Mouse (Mus musculus): ENCODE measurements around the gene Olfr1358. TPM values are rescaled to one million over a fixed set of nuclear protein-coding genes. Genes with fewer than 3 reads are reported as not detected.

The Olfr1358 gene
- total RNA-seq (2012; rRNA removed) (not detected in 2 replicates), total RNA-seq (2014; rRNA removed) (not detected in 2 replicates), polyA plus RNA-seq (2012; ENCODE audit: insufficient read length, low read depth) (not detected in 2 replicates)

DNA sequence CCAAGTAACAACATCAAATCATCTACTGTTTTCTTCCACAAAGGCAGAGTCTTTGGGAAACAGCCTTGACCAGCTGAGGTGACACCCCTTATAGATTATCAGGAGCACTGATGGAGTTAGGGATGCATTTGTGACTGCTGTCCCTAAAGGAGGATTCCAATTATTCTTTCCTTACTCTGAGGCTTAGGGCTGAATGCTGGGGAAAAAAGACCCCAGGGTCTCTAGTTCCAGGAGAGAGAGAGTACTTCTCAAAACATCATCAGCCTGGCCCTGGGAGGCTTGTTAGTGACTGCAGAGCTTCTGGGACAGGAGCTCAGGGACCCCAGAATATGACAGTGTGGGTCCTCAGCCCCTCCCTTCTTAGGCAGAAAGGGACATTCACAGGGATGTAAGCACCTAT lies at the start of gene Olfr1358:
Gene Olfr1358, plus strand, starts transcription at position 301 of the 400 bp plus-strand sequence.
- in situ Hi-C loops (cut with MboI; ENCODE audit: low pct_ligation_motif_present, low pct_unique_long_range_greater_than_20kb, low sequenced_read_pairs) (no loop called here), dilution Hi-C loops (cut with MboI; ENCODE audit: extremely low pct_ligation_motif_present, extremely low pct_unique_long_range_greater_than_20kb, low sequenced_read_pairs) (no loop called here)
- Histone ChIP-seq H3K4me1 (ENCODE audit: control insufficient read depth in 1 of 2, insufficient read depth in 2 of 2) (no peaks in the 10 kb centered on the region; a peak in 1 of 4 replicates), H3K27me3 (replicated peaks) (peaks cover 55% of the 10 kb centered on the region), H3K79me2 (replicated peaks; ENCODE audit: control insufficient read depth, extremely low read depth, insufficient read depth, poor library complexity, severe bottlenecking) (no peaks in the 10 kb centered on the region), H3K27ac (ENCODE audit: insufficient read depth, low read depth) (no peak within 1 kb of the TSS), H3K36me3 (replicated peaks in 1 of 2; ENCODE audit: control insufficient read depth in 1 of 2, insufficient read depth in 1 of 2, low read length in 1 of 2) (no peaks in the 10 kb centered on the region), H3K4me3 (replicated peaks in 1 of 3; ENCODE audit: low read depth in 2 of 3, low read length in 2 of 3, poor library complexity in 1 of 3) (no peak within 1 kb of the TSS), H3K9ac (ENCODE audit: insufficient read depth, low read depth) (no peak within 1 kb of the TSS), H3K4me2 (ENCODE audit: insufficient read depth, low read depth, poor library complexity, severe bottlenecking) (no peak within 1 kb of the TSS), H3K9me3 (replicated peaks; ENCODE audit: low read length) (peaks cover 10% of the 10 kb centered on the region)
- no peak for TF ChIP-seq SMC3 (IDR thresholded peaks at IDR 0.05; ENCODE audit: low read depth, low read length)
- TF ChIP-seq NELFE (IDR thresholded peaks at IDR 0.05; ENCODE audit: low read depth, low read length), result no peak
- no peak for TF ChIP-seq KAT2A (IDR thresholded peaks at IDR 0.05; ENCODE audit: insufficient replicate concordance, low read length)
- no peak for TF ChIP-seq MEF2A (IDR thresholded peaks at IDR 0.05; ENCODE audit: borderline replicate concordance, low read depth, low read length)
- no peak for TF ChIP-seq POLR2A (IDR thresholded peaks at IDR 0.05; ENCODE audit: low read depth, low read length)
- no peak for TF ChIP-seq JUN (IDR thresholded peaks at IDR 0.05; ENCODE audit: insufficient read depth, low read depth, low read length)
- no peak for TF ChIP-seq TCF12 (IDR thresholded peaks at IDR 0.05; ENCODE audit: low read depth, low read length)
- TF ChIP-seq MAFK (IDR thresholded peaks at IDR 0.05; ENCODE audit: insufficient replicate concordance, low read length), result no peak
- no peak for TF ChIP-seq PAX5 (IDR thresholded peaks at IDR 0.05; ENCODE audit: low read length)
- TF ChIP-seq ZC3H11A (IDR thresholded peaks at IDR 0.05; ENCODE audit: low read depth, low read length), result no peak
- no peak for DNase-seq (ENCODE audit: extremely low read depth)

DNA sequence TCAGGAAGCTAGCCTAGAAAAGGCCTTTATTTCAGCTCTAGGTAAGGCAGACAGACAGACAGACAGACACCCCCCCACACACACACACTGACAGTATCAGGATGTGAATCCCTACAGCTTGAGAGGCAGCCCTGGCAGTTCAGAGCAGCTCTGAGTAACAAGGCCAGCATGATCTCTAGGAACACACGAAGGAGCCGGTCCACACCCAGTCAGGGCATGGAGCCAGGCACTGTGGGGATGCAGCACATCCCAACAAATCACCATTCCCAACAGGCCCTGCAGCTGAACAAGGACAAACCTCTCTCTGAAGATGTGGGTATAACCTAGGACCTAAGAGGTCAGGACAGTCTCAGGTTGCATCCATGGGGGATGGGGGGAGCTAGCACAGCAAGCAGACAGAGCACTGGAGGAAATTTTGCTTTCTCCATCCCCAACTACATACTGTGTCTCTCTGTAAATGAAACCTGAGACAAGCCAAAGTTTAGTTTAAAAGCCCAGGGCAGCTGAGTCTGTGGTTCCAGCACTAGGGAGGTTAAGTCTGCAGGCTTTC lies 49.4 kb upstream of the Olfr1358 start:
- no peaks in the 10 kb centered on the region for H3K36me3 ChIP-seq (replicated peaks in 1 of 2; ENCODE audit: control insufficient read depth in 1 of 2, insufficient read depth in 1 of 2, low read length in 1 of 2)
- no peak overlapping the region for H3K27ac ChIP-seq (ENCODE audit: insufficient read depth, low read depth)
- no peak for DNase-seq (ENCODE audit: extremely low read depth)
- peaks cover 46% of the 10 kb centered on the region for H3K27me3 ChIP-seq (replicated peaks)
- no peak overlapping the region for H3K9ac ChIP-seq (ENCODE audit: insufficient read depth, low read depth)
- no peaks in the 10 kb centered on the region for H3K9me3 ChIP-seq (replicated peaks; ENCODE audit: low read length)
- in situ Hi-C loops (cut with MboI; ENCODE audit: low pct_ligation_motif_present, low pct_unique_long_range_greater_than_20kb, low sequenced_read_pairs), result no loop called here
- TF ChIP-seq E2F4 (IDR thresholded peaks at IDR 0.05; ENCODE audit: insufficient replicate concordance, low read depth, low read length) (no peak), JUND (conservative IDR thresholded peaks at IDR 0.05; ENCODE audit: low read depth, low read length) (no peak), MXI1 (IDR thresholded peaks at IDR 0.05; ENCODE audit: low read depth, low read length) (no peak), TCF12 (IDR thresholded peaks at IDR 0.05; ENCODE audit: low read depth, low read length) (no peak), MAX (IDR thresholded peaks at IDR 0.05; ENCODE audit: low read length) (no peak), CTCF (conservative IDR thresholded peaks at IDR 0.05 in 1 of 2, IDR thresholded peaks at IDR 0.05 in 1 of 2; ENCODE audit: low read depth in 2 of 2, low read length in 2 of 2) (no peak), PAX5 (IDR thresholded peaks at IDR 0.05; ENCODE audit: low read length) (no peak), ZC3H11A (IDR thresholded peaks at IDR 0.05; ENCODE audit: low read depth, low read length) (no peak), SMC3 (IDR thresholded peaks at IDR 0.05; ENCODE audit: low read depth, low read length) (no peak), SIN3A (IDR thresholded peaks at IDR 0.05; ENCODE audit: low read length) (no peak), ZNF384 (IDR thresholded peaks at IDR 0.05; ENCODE audit: low read depth, low read length) (no peak), USF1 (IDR thresholded peaks at IDR 0.05; ENCODE audit: low read depth, low read length) (no peak), POLR2A (IDR thresholded peaks at IDR 0.05; ENCODE audit: low read depth, low read length) (no peak)
- H3K4me1 ChIP-seq (ENCODE audit: control insufficient read depth in 1 of 2, insufficient read depth in 2 of 2), result peaks cover 16 to 28% of the 10 kb centered on the region in 2 experiments
- dilution Hi-C loops (cut with MboI; ENCODE audit: extremely low pct_ligation_motif_present, extremely low pct_unique_long_range_greater_than_20kb, low sequenced_read_pairs), result no loop called here
- no peak overlapping the region for H3K4me2 ChIP-seq (ENCODE audit: insufficient read depth, low read depth, poor library complexity, severe bottlenecking)
- H3K79me2 ChIP-seq (replicated peaks; ENCODE audit: control insufficient read depth, extremely low read depth, insufficient read depth, poor library complexity, severe bottlenecking), result no peaks in the 10 kb centered on the region
- H3K4me3 ChIP-seq (replicated peaks in 1 of 3; ENCODE audit: low read depth in 2 of 3, low read length in 2 of 3, poor library complexity in 1 of 3), result no peak overlapping the region
